Mouse (Mus musculus): ENCODE measurements around the gene Ano2.

GRCm38 (mm10) chr6:125914446-125914845 is 224.2 kb downstream of the Ano2 start:
- no peak for TF ChIP-seq POLR2A (IDR thresholded peaks at IDR 0.05; ENCODE audit: insufficient read depth, low read length)
- no peak for TF ChIP-seq CTCF (IDR thresholded peaks at IDR 0.05; ENCODE audit: low read depth, low read length)
- TF ChIP-seq EP300 (IDR thresholded peaks at IDR 0.05; ENCODE audit: insufficient read depth, low read depth, low read length) = no peak

All from ES-Bruce4 (cell line).